In the genomic region with DNA sequence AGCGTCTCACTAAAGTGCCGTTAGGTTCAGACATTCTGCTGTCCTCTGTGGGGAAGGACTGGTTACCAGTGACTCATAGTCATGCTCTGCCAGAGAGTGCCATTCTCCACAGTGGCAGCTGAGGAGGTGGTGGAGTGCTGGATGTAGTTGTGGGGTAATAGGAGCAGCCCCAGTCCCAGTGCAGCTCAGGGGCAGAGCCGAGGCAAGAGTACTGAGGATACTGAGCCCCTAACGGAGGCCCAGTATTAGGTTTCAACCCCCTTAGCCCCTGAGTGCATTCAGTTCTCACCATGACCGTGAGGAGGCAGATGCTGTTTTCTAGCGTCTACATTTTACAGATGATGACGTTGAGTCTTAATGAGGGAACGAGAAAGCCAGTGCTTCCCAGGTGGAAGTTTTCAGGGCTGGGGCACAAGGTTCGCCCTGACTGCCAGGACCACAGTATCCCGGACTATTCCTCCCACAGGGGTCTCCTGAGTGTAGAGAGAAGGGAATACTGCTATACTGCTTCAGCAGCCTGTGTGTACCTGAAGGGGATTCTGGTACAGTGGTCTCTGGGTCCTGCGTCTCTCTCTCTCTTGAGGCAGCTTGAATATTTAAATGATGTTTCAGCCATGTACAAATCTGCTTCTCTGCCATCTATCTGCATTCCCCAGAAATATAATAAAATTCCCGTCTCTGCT, we compare ENCODE assay signal across 8 mouse cellular contexts. TPM values are rescaled to one million over a fixed set of nuclear protein-coding genes. Genes with fewer than 3 reads are reported as not detected.
A peak's percentile ranks its signal among the peaks of the same experiment; 100 is the strongest.
DNase-seq lines count a peak whose midpoint lies in the region; ATAC-seq and TF ChIP-seq lines count a peak whose summit lies in the region.

No protein-coding gene starts in this region.

- ATAC-seq in kidney, embryonic 14.5 days (ENCODE audit: low FRiP score, low TSS enrichment) = peak; percentile 47
- peak; percentile 75 for ATAC-seq in Patski
- peak; percentile 42; the same call in 1 of the 2 replicates for ATAC-seq in forebrain, embryonic 13.5 days
- ATAC-seq in activated CD4-positive, CD25-positive, alpha-beta regulatory T cell, adult 4 months = no peak
- ATAC-seq in liver, embryonic 11.5 days (replicated peaks; ENCODE audit: low FRiP score) = no peak

- DNase-seq in kidney, postnatal 36 days = no peak
- no peak for DNase-seq in Patski (ENCODE audit: low read depth, low spot score)
- DNase-seq in thymus, postnatal 10 days (ENCODE audit: low spot score in 2 of 2) = no peak
- no peak for DNase-seq in liver, embryonic 11.5 days (ENCODE audit: low spot score)

- no peaks in the 10 kb centered on the region for H3K79me2 ChIP-seq in macrophage (ENCODE audit: inconsistent target)

- no peaks in the 10 kb centered on the region for H3K9me3 ChIP-seq in kidney, embryonic 14.5 days (ENCODE audit: control insufficient read depth, low read length)
- no peaks in the 10 kb centered on the region for H3K9me3 ChIP-seq in forebrain, embryonic 13.5 days (replicated peaks)
- no peaks in the 10 kb centered on the region for H3K9me3 ChIP-seq in liver, embryonic 11.5 days (ENCODE audit: control insufficient read depth, low read length)

- no peak overlapping the region for H3K27ac ChIP-seq in kidney, embryonic 14.5 days (ENCODE audit: low read depth, low read length)
- peak overlapping the region; percentile 90 for H3K27ac ChIP-seq in forebrain, embryonic 13.5 days
- peak overlapping the region; percentile 77 for H3K27ac ChIP-seq in macrophage
- H3K27ac ChIP-seq in liver, embryonic 11.5 days (ENCODE audit: low read depth, low read length) = no peak overlapping the region

- no peaks in the 10 kb centered on the region for H3K36me3 ChIP-seq in kidney, embryonic 14.5 days (ENCODE audit: control insufficient read depth, insufficient read depth, low read length)
- no peaks in the 10 kb centered on the region for H3K36me3 ChIP-seq in forebrain, embryonic 13.5 days (ENCODE audit: poor library complexity, severe bottlenecking)
- no peaks in the 10 kb centered on the region for H3K36me3 ChIP-seq in macrophage (ENCODE audit: inconsistent target)
- H3K36me3 ChIP-seq in liver, embryonic 11.5 days (ENCODE audit: control insufficient read depth, insufficient read depth, low read length) = no peaks in the 10 kb centered on the region

- peaks cover 16% of the 10 kb centered on the region for H3K4me1 ChIP-seq in kidney, embryonic 14.5 days (ENCODE audit: control insufficient read depth, insufficient read depth, low read length)
- peaks cover 42% of the 10 kb centered on the region for H3K4me1 ChIP-seq in forebrain, embryonic 13.5 days
- H3K4me1 ChIP-seq in liver, embryonic 11.5 days (replicated peaks; ENCODE audit: control insufficient read depth, insufficient read depth, low read length) = no peaks in the 10 kb centered on the region

- CTCF ChIA-PET in Patski (lab: Charles Lee) = no interaction called here

- H3K4me2 ChIP-seq in kidney, embryonic 14.5 days (replicated peaks; ENCODE audit: low read depth, low read length) = no peak overlapping the region
- peak overlapping the region; percentile 61 for H3K4me2 ChIP-seq in forebrain, embryonic 13.5 days
- no peak overlapping the region for H3K4me2 ChIP-seq in liver, embryonic 11.5 days

- WGBS in kidney, embryonic 14.5 days = 13% methylated on average over 12 of the region's 12 CpGs
- WGBS in forebrain, embryonic 13.5 days = 23% methylated on average over 12 of the region's 12 CpGs
- 57% methylated on average over 12 of the region's 12 CpGs for WGBS in macrophage (ENCODE audit: missing documents)
- WGBS in liver, embryonic 11.5 days = 38% methylated on average over 12 of the region's 12 CpGs

- no peaks in the 10 kb centered on the region for H3K27me3 ChIP-seq in kidney, embryonic 14.5 days (ENCODE audit: control insufficient read depth, insufficient read depth, low read length)
- no peaks in the 10 kb centered on the region for H3K27me3 ChIP-seq in Patski
- H3K27me3 ChIP-seq in forebrain, embryonic 13.5 days = peaks cover 36% of the 10 kb centered on the region
- H3K27me3 ChIP-seq in liver, embryonic 11.5 days (replicated peaks; ENCODE audit: control insufficient read depth, insufficient read depth, low read length) = no peaks in the 10 kb centered on the region

- no peak overlapping the region for H3K4me3 ChIP-seq in kidney, embryonic 14.5 days (ENCODE audit: low read length)
- H3K4me3 ChIP-seq in forebrain, embryonic 13.5 days = no peak overlapping the region
- no peak overlapping the region for H3K4me3 ChIP-seq in macrophage (ENCODE audit: inconsistent target)
- H3K4me3 ChIP-seq in liver, embryonic 11.5 days (ENCODE audit: low read depth, low read length) = no peak overlapping the region

- TF ChIP-seq CTCF in Patski (IDR thresholded peaks at IDR 0.05) = no peak

- POLR2A ChIA-PET in Patski (lab: Charles Lee) = interaction anchor here (1.2 to 1.4 kb wide), 2 partner anchors 14 kb away, joined by 3 to 5 read pairs; no protein-coding TSS in a partner anchor

- no peak overlapping the region for H3K9ac ChIP-seq in kidney, embryonic 14.5 days (ENCODE audit: low read depth, low read length)
- H3K9ac ChIP-seq in forebrain, embryonic 13.5 days = no peak overlapping the region
- H3K9ac ChIP-seq in liver, embryonic 11.5 days (ENCODE audit: low read depth, low read length) = no peak overlapping the region

- in situ Hi-C loops in Patski (cut with MboI; ENCODE audit: low pct_unique_long_range_greater_than_20kb) = no loop called here

RNA-seq across cellular contexts. Expression of a gene that starts 40.1 kb away (rescaled TPM):
- 57.6 and 64.1 TPM in 2 replicates for polyA plus RNA-seq in kidney, embryonic 14.5 days (2014; fragmentation: Nextera tagmentation; extraction: Ambion mirVana)
- 34.1 TPM for polyA plus RNA-seq in Patski (2021)
- 49.9 and 62.0 TPM in 2 replicates for polyA plus RNA-seq in forebrain, embryonic 13.5 days (2015; fragmentation: Nextera tagmentation; extraction: Ambion mirVana)
- 100 to 1,000 TPM; 104 to 265 (median 210) TPM for total RNA-seq in macrophage (2018; cell fraction: chromatin; rRNA removed)
- total RNA-seq in macrophage (2018; cell fraction: cytosol; rRNA removed) = 10 to 100 TPM; 16.6 to 35.7 (median 26.2) TPM
- total RNA-seq in macrophage (2018; cell fraction: nucleus; rRNA removed) = 100 to 1,000 TPM in 15 of 26 experiments, 10 to 100 TPM in 11; 57.3 to 182 (median 106) TPM
- polyA plus RNA-seq in macrophage (2018) = 25.7 to 28.4 TPM (median 27.9 TPM) in 3 replicates
- 100 to 1,000 TPM in 1 of 2 experiments, 10 to 100 TPM in 1; 41.1 to 119 TPM for polyA plus RNA-seq in activated CD4-positive, CD25-positive, alpha-beta regulatory T cell, adult 4 months (2017; shearing (Covaris generic))
- 36.4 and 41.1 TPM in 2 replicates for polyA plus RNA-seq in liver, embryonic 11.5 days (2014; fragmentation: Nextera tagmentation; extraction: Ambion mirVana)

Comparison
In these comparisons a context has a peak if more than half of its experiments do, and no peak if none do; other contexts are left out.
1. ATAC-seq: peak in kidney, embryonic 14.5 days (single experiment), Patski (single experiment) and forebrain, embryonic 13.5 days (single experiment); none in activated CD4-positive, CD25-positive, alpha-beta regulatory T cell, adult 4 months (single experiment) and liver, embryonic 11.5 days (single experiment).
2. H3K27ac ChIP-seq: peak in forebrain, embryonic 13.5 days (single experiment) and macrophage (single experiment); none in kidney, embryonic 14.5 days (single experiment) and liver, embryonic 11.5 days (single experiment).